Mouse (Mus musculus) olfactory bulb, adult 2 months (tissue): ENCODE measurements at regions not wholly inside any gene's neighbourhood (a gene's known extent, or its start where the extent isn't known, plus 50 kb on each side); places are given as distances from the start of the nearest gene placed in this dataset.

Experiments used
- H3K27ac ChIP-seq: fragments of 200-500 bp; 2 replicates; pipeline ENCODE4 v1.5.1; 2012; ENCODE audit warnings: low read depth, low read length; ENCODE audit not compliant: insufficient read depth
- H3K4me1 ChIP-seq: fragments of 200-500 bp; 2 replicates; pipeline ENCODE4 v1.6.1; 2012; ENCODE audit warnings: low read length; ENCODE audit not compliant: control insufficient read depth, insufficient read depth
- H3K4me3 ChIP-seq: fragments of 200-500 bp; 2 replicates; pipeline ENCODE4 v1.5.1; 2012; ENCODE audit warnings: mild to moderate bottlenecking, low read depth, low read length, moderate library complexity; ENCODE audit not compliant: insufficient read depth
- CTCF ChIP-seq: fragments of 200-500 bp; IDR thresholded peaks from 2 replicates; pipeline ENCODE4 v1.5.1; 2012; ENCODE audit warnings: low read depth, mild to moderate bottlenecking, low read length, moderate library complexity; ENCODE audit not compliant: insufficient read depth
- POLR2A ChIP-seq: fragments of 200-500 bp; IDR thresholded peaks from 2 replicates; pipeline ENCODE4 v1.6.1; 2012; ENCODE audit warnings: mild to moderate bottlenecking, low read depth, low read length, moderate library complexity; ENCODE audit not compliant: insufficient read depth
- WGBS: fragments of 180-500 bp; shearing (Covaris S2); methylation state at CpG from one replicate; pipeline ENCODE4 v1.1.7; 2018; 5-methylcytosine and 5-hydroxymethylcytosine counted together

GRCm38 (mm10) chr12:71503265-71503664, 193.6 kb downstream of the Dact1 start:
- Histone ChIP-seq H3K4me1 (no peaks in the 10 kb centered on the region), H3K4me3 (no peak overlapping the region), H3K27ac (no peak overlapping the region)
- 94% methylated on average over 11 of the region's 11 CpGs for WGBS
- TF ChIP-seq CTCF: no peak
- TF ChIP-seq POLR2A: no peak

GRCm38 (mm10) chr12:71506206-71506605, 196.5 kb downstream of the Dact1 start:
- 89% methylated on average over 4 of the region's 4 CpGs for WGBS
- Histone ChIP-seq H3K27ac (no peak overlapping the region), H3K4me1 (no peaks in the 10 kb centered on the region), H3K4me3 (no peak overlapping the region)
- TF ChIP-seq CTCF (no peak), POLR2A (no peak)

- Histone ChIP-seq H3K4me1 (no peaks in the 10 kb centered on the region), H3K4me3 (no peak overlapping the region), H3K27ac (no peak overlapping the region)
- WGBS: 81% methylated on average over 1 of the region's 1 CpGs
- TF ChIP-seq CTCF: no peak
Measured at GRCm38 (mm10) chr12:71506716-71507115, 197.0 kb downstream of the Dact1 start.

- Histone ChIP-seq H3K27ac (no peak overlapping the region), H3K4me1 (no peaks in the 10 kb centered on the region), H3K4me3 (no peak overlapping the region)
- TF ChIP-seq CTCF: no peak
- WGBS: 53% methylated on average over 7 of the region's 7 CpGs
Measured at GRCm38 (mm10) chr12:71512915-71513612, 203.4 kb downstream of the Dact1 start.

- TF ChIP-seq CTCF (no peak), POLR2A (no peak)
- 41% methylated on average over 1 of the region's 1 CpGs for WGBS
- Histone ChIP-seq H3K4me1 (peaks cover 4% of the 10 kb centered on the region; the same call in 1 of the 2 replicates), H3K27ac (no peak overlapping the region), H3K4me3 (no peak overlapping the region)
Measured at GRCm38 (mm10) chr12:71519520-71519919, 209.8 kb downstream of the Dact1 start.

- Histone ChIP-seq H3K27ac (no peak overlapping the region), H3K4me3 (no peak overlapping the region), H3K4me1 (peaks cover 4% of the 10 kb centered on the region; the same call in 1 of the 2 replicates)
- TF ChIP-seq CTCF: no peak
- no peak for TF ChIP-seq POLR2A
- WGBS: 75% methylated on average over 3 of the region's 3 CpGs
Measured at GRCm38 (mm10) chr12:71521936-71522335, 212.3 kb downstream of the Dact1 start.

- no peak overlapping the region for H3K4me3 ChIP-seq
- TF ChIP-seq CTCF (no peak), POLR2A (no peak)
- H3K27ac ChIP-seq: no peak overlapping the region
- WGBS: 61% methylated on average over 5 of the region's 5 CpGs
- H3K4me1 ChIP-seq: peaks cover 4% of the 10 kb centered on the region; the same call in 1 of the 2 replicates
Measured at GRCm38 (mm10) chr12:71522451-71522850, 212.8 kb downstream of the Dact1 start.

GRCm38 (mm10) chr12:71524156-71524555, 214.5 kb downstream of the Dact1 start:
- Histone ChIP-seq H3K4me3 (no peak overlapping the region), H3K4me1 (peaks cover 4% of the 10 kb centered on the region; the same call in 1 of the 2 replicates), H3K27ac (no peak overlapping the region)
- TF ChIP-seq CTCF (no peak), POLR2A (no peak)
- 59% methylated on average over 6 of the region's 6 CpGs for WGBS

GRCm38 (mm10) chr12:71525255-71525927, 215.7 kb downstream of the Dact1 start:
- TF ChIP-seq CTCF (no peak), POLR2A (no peak)
- WGBS: 65% methylated on average over 10 of the region's 10 CpGs
- H3K27ac ChIP-seq: no peak overlapping the region
- H3K4me3 ChIP-seq: no peak overlapping the region
- H3K4me1 ChIP-seq: peaks cover 4% of the 10 kb centered on the region; the same call in 1 of the 2 replicates

GRCm38 (mm10) chr12:71526623-71527022, 216.9 kb downstream of the Dact1 start:
- Histone ChIP-seq H3K4me1 (peaks cover 4% of the 10 kb centered on the region; the same call in 1 of the 2 replicates), H3K4me3 (no peak overlapping the region), H3K27ac (no peak overlapping the region)
- TF ChIP-seq CTCF (no peak), POLR2A (no peak)
- WGBS: 98% methylated on average over 7 of the region's 7 CpGs
